8 mouse cellular contexts compared by ENCODE assay signal in the genomic region with DNA sequence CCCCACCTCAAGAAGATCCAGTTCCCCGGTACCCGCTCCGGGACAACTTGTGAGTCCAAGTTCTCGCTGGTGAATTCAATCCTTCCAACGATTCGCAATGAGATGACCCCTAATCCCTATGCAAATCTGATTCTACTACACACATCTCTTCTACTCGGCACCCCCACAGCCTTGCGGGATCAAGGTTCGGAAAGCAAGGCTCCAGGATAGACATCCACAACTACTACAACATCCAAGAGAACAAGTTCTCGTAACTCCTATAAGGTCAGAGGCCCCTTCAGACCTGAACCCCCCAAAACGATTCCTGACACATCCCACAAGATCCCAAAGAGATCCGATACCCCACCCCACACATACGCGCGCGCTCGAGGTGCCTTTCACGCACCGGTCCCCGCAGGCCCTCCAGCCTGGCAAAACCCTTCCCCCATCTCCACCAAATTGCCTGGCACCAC. TPM values are rescaled to one million over a fixed set of nuclear protein-coding genes. Genes with fewer than 3 reads are reported as not detected.
DNase-seq lines count a peak whose midpoint lies in the region; ATAC-seq and TF ChIP-seq lines count a peak whose summit lies in the region.

No protein-coding gene starts in this region.

- H3K9me3 ChIP-seq in heart, embryonic 12.5 days (replicated peaks): no peaks in the 10 kb centered on the region
- no peaks in the 10 kb centered on the region for H3K9me3 ChIP-seq in embryonic facial prominence, embryonic 13.5 days
- no peaks in the 10 kb centered on the region for H3K9me3 ChIP-seq in kidney, postnatal 0 days (replicated peaks; ENCODE audit: low read length)
- no peaks in the 10 kb centered on the region for H3K9me3 ChIP-seq in neural tube, embryonic 14.5 days (ENCODE audit: control insufficient read depth, low read length)

- no peaks in the 10 kb centered on the region for H3K27me3 ChIP-seq in heart, embryonic 12.5 days (replicated peaks)
- no peaks in the 10 kb centered on the region for H3K27me3 ChIP-seq in embryonic facial prominence, embryonic 13.5 days
- H3K27me3 ChIP-seq in kidney, postnatal 0 days (ENCODE audit: insufficient read depth, low read length): no peaks in the 10 kb centered on the region
- peaks cover 3% of the 10 kb centered on the region; the same call in 1 of the 2 replicates for H3K27me3 ChIP-seq in neural tube, embryonic 14.5 days (ENCODE audit: control insufficient read depth, insufficient read depth, low read length)

- H3K4me1 ChIP-seq in heart, embryonic 12.5 days (replicated peaks): peaks cover 37% of the 10 kb centered on the region
- H3K4me1 ChIP-seq in embryonic facial prominence, embryonic 13.5 days: peaks cover 35% of the 10 kb centered on the region
- H3K4me1 ChIP-seq in kidney, postnatal 0 days (replicated peaks; ENCODE audit: insufficient read depth, low read length): peaks cover 15% of the 10 kb centered on the region; the same call in 1 of the 2 replicates
- H3K4me1 ChIP-seq in neural tube, embryonic 14.5 days (ENCODE audit: control insufficient read depth, insufficient read depth, low read length): peaks cover 21% of the 10 kb centered on the region

- TF ChIP-seq CTCF in kidney, postnatal 0 days (IDR thresholded peaks at IDR 0.05; ENCODE audit: low read depth): no peak

- peak overlapping the region; percentile 77 for H3K4me2 ChIP-seq in heart, embryonic 12.5 days
- H3K4me2 ChIP-seq in embryonic facial prominence, embryonic 13.5 days: peak overlapping the region; percentile 81
- peak overlapping the region; percentile 90 for H3K4me2 ChIP-seq in kidney, postnatal 0 days (ENCODE audit: low read length)
- peak overlapping the region; percentile 81 for H3K4me2 ChIP-seq in neural tube, embryonic 14.5 days (ENCODE audit: low read depth, low read length)

- ATAC-seq in heart, embryonic 12.5 days (ENCODE audit: insufficient number of reproducible peaks, low FRiP score): no peak
- peak; percentile 7 for ATAC-seq in CD4-positive, CD25-positive, alpha-beta regulatory T cell, adult 4 months
- no peak for ATAC-seq in embryonic facial prominence, embryonic 13.5 days (ENCODE audit: insufficient number of reproducible peaks, insufficient read depth, low FRiP score, low TSS enrichment, low read depth)
- ATAC-seq in kidney, postnatal 0 days (replicated peaks; ENCODE audit: low FRiP score, low read depth): 0 out of 2 replicates have a peak, but pooled peaks have one; percentile 1
- ATAC-seq in neural tube, embryonic 14.5 days (ENCODE audit: low read depth): peak; percentile 2; the same call in 1 of the 2 replicates

- peak overlapping the region; percentile 89 for H3K4me3 ChIP-seq in heart, embryonic 12.5 days
- peak overlapping the region; percentile 90 for H3K4me3 ChIP-seq in embryonic facial prominence, embryonic 13.5 days
- peak overlapping the region; percentile 84 for H3K4me3 ChIP-seq in kidney, postnatal 0 days (replicated peaks; ENCODE audit: low read depth, low read length)
- H3K4me3 ChIP-seq in neural tube, embryonic 14.5 days (ENCODE audit: low read depth, low read length): peak overlapping the region; percentile 63

- DNase-seq in heart, postnatal 10 days: no peak
- DNase-seq in kidney, postnatal 0 days (ENCODE audit: low spot score): peak; percentile 58
- DNase-seq in urinary bladder, postnatal 10 days (ENCODE audit: low spot score): no peak
- no peak for DNase-seq in urinary bladder, postnatal 25 days (ENCODE audit: low spot score)

- peak overlapping the region; percentile 98 for H3K9ac ChIP-seq in heart, embryonic 12.5 days
- H3K9ac ChIP-seq in embryonic facial prominence, embryonic 13.5 days: peak overlapping the region; percentile 99
- H3K9ac ChIP-seq in kidney, postnatal 0 days (ENCODE audit: low read depth, low read length): peak overlapping the region; percentile 98
- peak overlapping the region; percentile 64 for H3K9ac ChIP-seq in neural tube, embryonic 14.5 days (replicated peaks; ENCODE audit: low read depth, low read length)

- H3K27ac ChIP-seq in heart, embryonic 12.5 days (ENCODE audit: poor library complexity, severe bottlenecking): peak overlapping the region; percentile 95
- H3K27ac ChIP-seq in embryonic facial prominence, embryonic 13.5 days: peak overlapping the region; percentile 96
- H3K27ac ChIP-seq in kidney, postnatal 0 days: peak overlapping the region; percentile 97
- H3K27ac ChIP-seq in neural tube, embryonic 14.5 days (ENCODE audit: low read depth, low read length): peak overlapping the region; percentile 80

- WGBS in heart, embryonic 12.5 days: 0% methylated on average over 20 of the region's 20 CpGs
- under 1% methylated on average over 20 of the region's 20 CpGs for whole genome bisulfite sequencing in embryonic facial prominence, embryonic 13.5 days
- under 1% methylated on average over 20 of the region's 20 CpGs for WGBS in kidney, postnatal 0 days
- WGBS in neural tube, embryonic 14.5 days: 0% methylated on average over 20 of the region's 20 CpGs

- intact Hi-C loops in heart, postnatal 10 days (cut with DNase I): no loop called here

- peaks cover 26% of the 10 kb centered on the region for H3K36me3 ChIP-seq in heart, embryonic 12.5 days
- H3K36me3 ChIP-seq in embryonic facial prominence, embryonic 13.5 days: peaks cover 19% of the 10 kb centered on the region
- peaks cover 16% of the 10 kb centered on the region for H3K36me3 ChIP-seq in kidney, postnatal 0 days (ENCODE audit: insufficient read depth, low read length)
- H3K36me3 ChIP-seq in neural tube, embryonic 14.5 days (ENCODE audit: control insufficient read depth, insufficient read depth, low read length): no peaks in the 10 kb centered on the region

RNA-seq across cellular contexts. Expression of gene Inppl1, which starts 0.8 kb away (rescaled TPM):
- polyA plus RNA-seq in heart, embryonic 12.5 days (2016; fragmentation: Nextera tagmentation; extraction: Ambion mirVana): 44.8 and 56.8 TPM in 2 replicates
- total RNA-seq in heart, postnatal 10 days (2021): 100 to 1,000 TPM; 135 to 140 TPM
- 1 to 10 TPM; 1.2 to 2.8 TPM for polyA plus RNA-seq in CD4-positive, CD25-positive, alpha-beta regulatory T cell, adult 4 months (2017; shearing (Covaris generic))
- 44.6 and 44.8 TPM in 2 replicates for polyA plus RNA-seq in embryonic facial prominence, embryonic 13.5 days (2015; fragmentation: Nextera tagmentation; extraction: Ambion mirVana)
- polyA plus RNA-seq in kidney, postnatal 0 days (2015; fragmentation: Nextera tagmentation; extraction: Ambion mirVana): 34.5 and 35.6 TPM in 2 replicates
- 6.6 and 9.3 TPM in 2 replicates for polyA plus RNA-seq in neural tube, embryonic 14.5 days (2014; fragmentation: Nextera tagmentation; extraction: Ambion mirVana)

RNA-seq across cellular contexts. Expression of gene Phox2a, which starts 19.1 kb away (rescaled TPM):
- polyA plus RNA-seq in heart, embryonic 12.5 days (2016; fragmentation: Nextera tagmentation; extraction: Ambion mirVana): 0.10 TPM in 1 of 2 replicates, not detected in the other
- total RNA-seq in heart, postnatal 10 days (2021): under 1 TPM; 0.42 to 0.48 TPM
- polyA plus RNA-seq in CD4-positive, CD25-positive, alpha-beta regulatory T cell, adult 4 months (2017; shearing (Covaris generic)): not detected
- 0.43 TPM in 1 of 2 replicates, not detected in the other for polyA plus RNA-seq in embryonic facial prominence, embryonic 13.5 days (2015; fragmentation: Nextera tagmentation; extraction: Ambion mirVana)
- 0.13 and 0.19 TPM in 2 replicates for polyA plus RNA-seq in kidney, postnatal 0 days (2015; fragmentation: Nextera tagmentation; extraction: Ambion mirVana)
- 1.8 and 2.4 TPM in 2 replicates for polyA plus RNA-seq in neural tube, embryonic 14.5 days (2014; fragmentation: Nextera tagmentation; extraction: Ambion mirVana)

RNA-seq across cellular contexts. Expression of gene Folr2, which starts 19.8 kb away (rescaled TPM):
- not detected in 2 replicates for polyA plus RNA-seq in heart, embryonic 12.5 days (2016; fragmentation: Nextera tagmentation; extraction: Ambion mirVana)
- total RNA-seq in heart, postnatal 10 days (2021): 1 to 10 TPM; 2.3 to 3.8 TPM
- polyA plus RNA-seq in CD4-positive, CD25-positive, alpha-beta regulatory T cell, adult 4 months (2017; shearing (Covaris generic)): not detected
- 1.5 and 1.9 TPM in 2 replicates for polyA plus RNA-seq in embryonic facial prominence, embryonic 13.5 days (2015; fragmentation: Nextera tagmentation; extraction: Ambion mirVana)
- polyA plus RNA-seq in kidney, postnatal 0 days (2015; fragmentation: Nextera tagmentation; extraction: Ambion mirVana): 1.1 and 1.4 TPM in 2 replicates
- polyA plus RNA-seq in neural tube, embryonic 14.5 days (2014; fragmentation: Nextera tagmentation; extraction: Ambion mirVana): 3.5 TPM in 1 of 2 replicates, not detected in the other

RNA-seq across cellular contexts. Expression of gene Anapc15, which starts 26.3 kb away (rescaled TPM):
- polyA plus RNA-seq in heart, embryonic 12.5 days (2016; fragmentation: Nextera tagmentation; extraction: Ambion mirVana): 58.0 and 61.0 TPM in 2 replicates
- 10 to 100 TPM; 21.5 to 28.7 TPM for total RNA-seq in heart, postnatal 10 days (2021)
- 10 to 100 TPM; 43.2 to 66.9 TPM for polyA plus RNA-seq in CD4-positive, CD25-positive, alpha-beta regulatory T cell, adult 4 months (2017; shearing (Covaris generic))
- polyA plus RNA-seq in embryonic facial prominence, embryonic 13.5 days (2015; fragmentation: Nextera tagmentation; extraction: Ambion mirVana): 70.3 and 73.4 TPM in 2 replicates
- polyA plus RNA-seq in kidney, postnatal 0 days (2015; fragmentation: Nextera tagmentation; extraction: Ambion mirVana): 47.2 and 50.2 TPM in 2 replicates
- polyA plus RNA-seq in neural tube, embryonic 14.5 days (2014; fragmentation: Nextera tagmentation; extraction: Ambion mirVana): 61.0 and 77.4 TPM in 2 replicates

RNA-seq across cellular contexts. Expression of gene Folr1, which starts 33.4 kb away (rescaled TPM):
- polyA plus RNA-seq in heart, embryonic 12.5 days (2016; fragmentation: Nextera tagmentation; extraction: Ambion mirVana): 4.1 TPM in 2 replicates
- total RNA-seq in heart, postnatal 10 days (2021): 1 to 10 TPM in 1 of 2 experiments, under 1 TPM in 1; 0.72 to 1.2 TPM
- polyA plus RNA-seq in CD4-positive, CD25-positive, alpha-beta regulatory T cell, adult 4 months (2017; shearing (Covaris generic)): not detected
- 0.25 TPM in 1 of 2 replicates, not detected in the other for polyA plus RNA-seq in embryonic facial prominence, embryonic 13.5 days (2015; fragmentation: Nextera tagmentation; extraction: Ambion mirVana)
- polyA plus RNA-seq in kidney, postnatal 0 days (2015; fragmentation: Nextera tagmentation; extraction: Ambion mirVana): 164 and 166 TPM in 2 replicates
- 1.1 and 1.4 TPM in 2 replicates for polyA plus RNA-seq in neural tube, embryonic 14.5 days (2014; fragmentation: Nextera tagmentation; extraction: Ambion mirVana)

Comparison
In these comparisons a context has a peak if more than half of its experiments do, and no peak if none do; other contexts are left out.
1. ATAC-seq: peak in CD4-positive, CD25-positive, alpha-beta regulatory T cell, adult 4 months (single experiment), kidney, postnatal 0 days (single experiment) and neural tube, embryonic 14.5 days (single experiment); none in heart, embryonic 12.5 days (single experiment) and embryonic facial prominence, embryonic 13.5 days (single experiment).
2. Peak in every context shown above with its lines, with median percentiles within 50 percentile points of each other: H3K27ac ChIP-seq, H3K4me2 ChIP-seq, H3K4me3 ChIP-seq and H3K9ac ChIP-seq.